Mouse (Mus musculus) spleen, adult 2 months (tissue): ENCODE results near the gene Ulk4. TPM values are rescaled to one million over a fixed set of nuclear protein-coding genes. Genes with fewer than 3 reads are reported as not detected.

ENCODE experiments used
- DNase-seq, 2 experiments: peaks; one replicate each; pipeline versions ENCODE4 v3.0.0 to v3.0.0-alpha.2; 2012 to 2021; ENCODE audit warnings: low spot score in 2 of 2, low read depth in 1 of 2
- H3K27ac ChIP-seq: fragments of 200-500 bp; 2 replicates; pipeline ENCODE4 v1.5.1; 2012; ENCODE audit warnings: low read length, inconsistent platforms; ENCODE audit not compliant: insufficient read depth
- H3K27me3 ChIP-seq: fragments of 200-500 bp; 2 replicates; pipeline ENCODE4 v1.6.1; 2012; ENCODE audit warnings: mild to moderate bottlenecking, moderate library complexity, low read length, inconsistent platforms; ENCODE audit not compliant: control insufficient read depth, insufficient read depth
- H3K36me3 ChIP-seq: fragments of 200-500 bp; 2 replicates; pipeline ENCODE4 v1.6.1; 2012; ENCODE audit warnings: mild to moderate bottlenecking, low read length, inconsistent platforms; ENCODE audit not compliant: control insufficient read depth, insufficient read depth
- H3K4me1 ChIP-seq: fragments of 200-500 bp; 2 replicates; pipeline ENCODE4 v1.6.1; 2011; ENCODE audit warnings: inconsistent platforms; ENCODE audit not compliant: control insufficient read depth, insufficient read depth, insufficient read length
- H3K4me3 ChIP-seq: fragments of 200-500 bp; 2 replicates; pipeline ENCODE4 v1.5.1; 2011; ENCODE audit warnings: mild to moderate bottlenecking, inconsistent platforms; ENCODE audit not compliant: insufficient read depth, insufficient read length; ENCODE audit errors: extremely low read depth
- CTCF ChIP-seq: fragments of 200-500 bp; IDR thresholded peaks from 2 replicates; pipeline ENCODE4 v1.5.1; 2011; ENCODE audit warnings: mild to moderate bottlenecking, inconsistent platforms; ENCODE audit not compliant: insufficient read depth, insufficient read length, insufficient replicate concordance; ENCODE audit errors: extremely low read depth
- POLR2A ChIP-seq: fragments of 200-500 bp; IDR thresholded peaks from 2 replicates; pipeline ENCODE4 v1.6.1; 2011; ENCODE audit warnings: low read depth, low read length, inconsistent platforms
- WGBS: fragments of 180-500 bp; shearing (Covaris S2); methylation state at CpG from one replicate; pipeline ENCODE4 v1.1.7; 2018; 5-methylcytosine and 5-hydroxymethylcytosine counted together
- polyA plus RNA-seq: library from polyadenylated mRNA; depleted of rRNA; stranded (reverse); fragments of >200 nt; gene quantifications from 2 replicates; pipeline ENCODE4 v1.2.3, GENCODE M21; 2012

Gene Ulk4
- polyA plus RNA-seq, 1 experiment = 0.39 TPM

DNA sequence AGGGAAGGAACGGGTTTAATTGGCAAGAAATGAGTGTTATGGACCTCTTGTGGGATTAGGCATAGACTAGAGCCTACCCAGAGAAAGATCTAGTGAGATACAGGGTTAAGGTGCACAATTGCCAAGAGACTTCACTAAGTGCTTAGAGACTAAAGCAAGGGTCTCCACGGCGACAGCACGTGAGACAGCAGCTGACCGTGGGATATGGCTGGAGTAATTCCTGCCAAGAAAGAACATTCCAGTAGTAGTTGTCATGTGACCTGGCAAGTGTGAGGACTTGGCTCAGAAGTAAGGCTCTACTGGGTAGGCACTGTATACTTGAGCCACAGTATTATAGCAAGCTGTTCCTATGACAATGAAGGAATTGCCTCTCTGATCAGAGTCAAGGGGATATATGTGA lies 300.8 kb downstream of the Ulk4 start:
- TF ChIP-seq CTCF (no peak), POLR2A (no peak)
- WGBS = 90% methylated on average over 5 of the region's 5 CpGs

DNA sequence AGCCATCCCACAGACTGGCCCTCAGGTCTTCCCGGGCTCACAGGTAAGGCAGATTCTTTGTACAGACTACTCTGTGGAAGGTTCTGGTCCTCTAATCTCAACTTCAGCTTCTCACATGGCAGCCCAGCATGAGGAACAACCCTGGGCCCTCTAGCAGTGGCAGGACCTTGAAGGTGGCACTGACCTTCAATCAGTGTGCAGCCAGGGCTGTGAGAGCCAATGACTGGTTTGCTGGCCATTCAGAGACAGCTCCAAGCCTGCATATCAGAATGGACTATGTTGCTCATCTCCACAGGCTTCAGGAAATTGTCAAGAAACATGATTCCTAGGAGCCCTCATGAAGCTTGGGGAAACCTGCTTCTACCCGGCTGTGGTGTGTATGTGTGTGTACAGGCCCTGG lies 302.8 kb downstream of the Ulk4 start:
- H3K4me3 ChIP-seq = no peak overlapping the region
- no peaks in the 10 kb centered on the region for H3K36me3 ChIP-seq
- no peaks in the 10 kb centered on the region for H3K4me1 ChIP-seq
- TF ChIP-seq CTCF (no peak), POLR2A (no peak)
- no peak overlapping the region for H3K27ac ChIP-seq
- no peak for DNase-seq
- WGBS = 79% methylated on average over 2 of the region's 2 CpGs
- no peaks in the 10 kb centered on the region for H3K27me3 ChIP-seq

More for the DNA sequence above, 300.8 kb downstream of the Ulk4 start:
- Histone ChIP-seq H3K4me3 (no peak overlapping the region), H3K4me1 (no peaks in the 10 kb centered on the region), H3K36me3 (no peaks in the 10 kb centered on the region), H3K27me3 (no peaks in the 10 kb centered on the region), H3K27ac (no peak overlapping the region)
- no peak for DNase-seq

- WGBS = 83% methylated on average over 6 of the region's 6 CpGs
- no peaks in the 10 kb centered on the region for H3K27me3 ChIP-seq
- no peak for DNase-seq
- H3K4me1 ChIP-seq = no peaks in the 10 kb centered on the region
- H3K27ac ChIP-seq = no peak overlapping the region
- no peak for TF ChIP-seq POLR2A
- no peak for TF ChIP-seq CTCF
- H3K4me3 ChIP-seq = no peak overlapping the region
- H3K36me3 ChIP-seq = no peaks in the 10 kb centered on the region
Observed at GRCm38 (mm10) chr9:120973026-120973515, 303.9 kb downstream of the Ulk4 start.

- Histone ChIP-seq H3K4me1 (peaks cover 5% of the 10 kb centered on the region; the same call in 1 of the 2 replicates), H3K4me3 (no peak overlapping the region), H3K27ac (no peak overlapping the region), H3K27me3 (no peaks in the 10 kb centered on the region), H3K36me3 (peaks cover 22% of the 10 kb centered on the region)
- no peak for DNase-seq
- WGBS = 93% methylated on average over 10 of the region's 10 CpGs
- no peak for TF ChIP-seq POLR2A
- no peak for TF ChIP-seq CTCF
Observed at GRCm38 (mm10) chr9:120965007-120965406, 312.0 kb downstream of the Ulk4 start.

GRCm38 (mm10) chr9:120964224-120964623 lies 312.8 kb downstream of the Ulk4 start:
- H3K4me1 ChIP-seq = peaks cover 5% of the 10 kb centered on the region; the same call in 1 of the 2 replicates
- 90% methylated on average over 5 of the region's 5 CpGs for WGBS

DNA sequence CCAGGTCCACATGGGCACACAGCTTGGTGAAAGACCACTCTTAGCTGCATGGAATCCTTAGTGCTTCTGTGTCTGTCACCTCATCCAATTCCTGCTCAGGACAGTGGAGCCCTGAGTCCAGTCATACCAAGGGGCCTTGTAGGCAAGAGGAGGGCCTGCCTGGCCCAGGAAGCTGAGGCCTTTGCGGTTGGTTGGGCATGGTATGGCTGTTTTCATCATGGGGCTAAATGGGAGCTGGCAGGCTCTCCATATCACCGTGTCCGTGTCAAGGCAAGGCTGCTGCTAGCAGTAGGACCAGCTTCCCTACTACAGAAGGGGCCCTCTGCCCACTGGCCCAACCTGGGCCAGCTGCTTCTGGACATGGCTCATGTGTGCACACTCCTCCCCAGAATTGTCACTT lies 313.3 kb downstream of the Ulk4 start:
- no peak for DNase-seq
- 96% methylated on average over 3 of the region's 3 CpGs for WGBS
- no peak overlapping the region for H3K4me3 ChIP-seq
- TF ChIP-seq POLR2A (no peak), CTCF (no peak)
- H3K4me1 ChIP-seq = peaks cover 5% of the 10 kb centered on the region; the same call in 1 of the 2 replicates
- no peak overlapping the region for H3K27ac ChIP-seq
- H3K27me3 ChIP-seq = no peaks in the 10 kb centered on the region
- H3K36me3 ChIP-seq = peaks cover 27% of the 10 kb centered on the region

More at GRCm38 (mm10) chr9:120964224-120964623, 312.8 kb downstream of the Ulk4 start:
- Histone ChIP-seq H3K36me3 (peaks cover 25% of the 10 kb centered on the region), H3K4me3 (no peak overlapping the region), H3K27me3 (no peaks in the 10 kb centered on the region), H3K27ac (no peak overlapping the region)
- no peak for DNase-seq
- no peak for TF ChIP-seq POLR2A
- no peak for TF ChIP-seq CTCF

GRCm38 (mm10) chr9:120963104-120963503 lies 313.9 kb downstream of the Ulk4 start:
- 94% methylated on average over 4 of the region's 4 CpGs for WGBS
- no peak for TF ChIP-seq CTCF
- no peak for TF ChIP-seq POLR2A
- Histone ChIP-seq H3K4me1 (peaks cover 5% of the 10 kb centered on the region; the same call in 1 of the 2 replicates), H3K27me3 (no peaks in the 10 kb centered on the region), H3K27ac (no peak overlapping the region), H3K36me3 (peaks cover 32% of the 10 kb centered on the region), H3K4me3 (no peak overlapping the region)
- DNase-seq = no peak
